Mouse (Mus musculus): ENCODE results near the gene Fam83f. TPM values are rescaled to one million over a fixed set of nuclear protein-coding genes. Genes with fewer than 3 reads are reported as not detected.

Gene Fam83f
- polyA plus RNA-seq, 1 experiment from 2014 or later: 8.4 TPM

- H3K36me3 ChIP-seq: no peaks in the 10 kb centered on the region
- H3K27ac ChIP-seq (replicated peaks): no peak overlapping the region
- no peak overlapping the region for H3K9ac ChIP-seq
- WGBS: 41% methylated on average over 6 of the region's 6 CpGs
- H3K4me3 ChIP-seq (replicated peaks): no peak overlapping the region
- no peaks in the 10 kb centered on the region for H3K27me3 ChIP-seq
- no peak for ATAC-seq (ENCODE audit: insufficient number of reproducible peaks, low FRiP score, low TSS enrichment, low read depth)
- H3K9me3 ChIP-seq (replicated peaks): no peaks in the 10 kb centered on the region
- H3K4me2 ChIP-seq (replicated peaks): no peak overlapping the region
- peaks cover 33% of the 10 kb centered on the region for H3K4me1 ChIP-seq
Measured at GRCm38 (mm10) chr15:80709593-80709992, 37.9 kb downstream of the Fam83f start.

DNA sequence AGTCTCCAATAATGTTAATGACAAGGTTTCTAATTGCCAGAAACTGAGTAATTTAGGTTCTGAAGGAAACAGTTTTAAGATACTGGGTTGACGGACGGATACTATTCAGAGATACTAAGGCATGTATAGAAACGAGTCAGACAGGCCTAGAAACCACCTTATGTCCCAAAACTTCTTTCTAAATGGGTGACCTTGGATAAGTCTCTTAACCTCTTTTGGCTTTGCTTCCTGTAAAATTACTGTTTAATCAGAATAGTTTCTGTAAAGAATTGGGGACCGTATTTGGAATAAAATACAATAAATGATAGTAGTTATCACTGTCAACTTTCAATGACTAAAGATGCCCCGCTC is 38.6 kb downstream of the Fam83f start:
- Histone ChIP-seq H3K9ac (no peak overlapping the region), H3K4me3 (replicated peaks) (peak overlapping the region; percentile 99), H3K4me2 (replicated peaks) (peak overlapping the region; percentile 40), H3K27me3 (no peaks in the 10 kb centered on the region), H3K4me1 (peaks cover 33% of the 10 kb centered on the region), H3K27ac (replicated peaks) (peak overlapping the region; percentile 96), H3K36me3 (no peaks in the 10 kb centered on the region), H3K9me3 (replicated peaks) (no peaks in the 10 kb centered on the region)
- ATAC-seq (ENCODE audit: insufficient number of reproducible peaks, low FRiP score, low TSS enrichment, low read depth): no peak
- WGBS: 14% methylated on average over 5 of the region's 5 CpGs

- Histone ChIP-seq H3K4me2 (replicated peaks) (peak within 1 kb of the TSS; percentile 91), H3K4me3 (replicated peaks) (peak within 1 kb of the TSS; percentile 99), H3K9me3 (replicated peaks) (no peaks in the 10 kb centered on the region), H3K36me3 (no peaks in the 10 kb centered on the region), H3K9ac (peak within 1 kb of the TSS; percentile 87), H3K27me3 (no peaks in the 10 kb centered on the region), H3K27ac (replicated peaks) (peak within 1 kb of the TSS; percentile 96), H3K4me1 (peaks cover 32% of the 10 kb centered on the region)
- ATAC-seq (ENCODE audit: insufficient number of reproducible peaks, low FRiP score, low TSS enrichment, low read depth): peak; percentile 98
- under 1% methylated on average over 39 of the region's 39 CpGs for WGBS
Measured at GRCm38 (mm10) chr15:80710608-80711363, 39.1 kb downstream of the Fam83f start, which contains the start of gene Tnrc6b. TSS of gene Tnrc6b (plus strand) at chr15:80711313.

- Histone ChIP-seq H3K27me3 (no peaks in the 10 kb centered on the region), H3K4me3 (replicated peaks) (peak overlapping the region; percentile 99), H3K4me1 (peaks cover 25% of the 10 kb centered on the region), H3K9ac (peak overlapping the region; percentile 87), H3K36me3 (no peaks in the 10 kb centered on the region), H3K4me2 (replicated peaks) (peak overlapping the region; percentile 91), H3K9me3 (replicated peaks) (no peaks in the 10 kb centered on the region), H3K27ac (replicated peaks) (peak overlapping the region; percentile 92)
- ATAC-seq (ENCODE audit: insufficient number of reproducible peaks, low FRiP score, low TSS enrichment, low read depth): peak; percentile 13; the same call in 1 of the 2 replicates
- WGBS: under 1% methylated on average over 84 of the region's 106 CpGs
Measured at GRCm38 (mm10) chr15:80711401-80712151, 39.9 kb downstream of the Fam83f start.

- ATAC-seq (ENCODE audit: insufficient number of reproducible peaks, low FRiP score, low TSS enrichment, low read depth): no peak
Measured at GRCm38 (mm10) chr15:80714299-80714698, 42.7 kb downstream of the Fam83f start.

GRCm38 (mm10) chr15:80716631-80717135 is 45.0 kb downstream of the Fam83f start:
- Histone ChIP-seq H3K9ac (no peak overlapping the region), H3K36me3 (no peaks in the 10 kb centered on the region), H3K4me2 (replicated peaks) (no peak overlapping the region), H3K27me3 (no peaks in the 10 kb centered on the region), H3K4me3 (replicated peaks) (no peak overlapping the region), H3K27ac (replicated peaks) (no peak overlapping the region), H3K4me1 (0 out of 2 replicates have a peak, but pooled peaks cover 12% of the 10 kb centered on the region), H3K9me3 (replicated peaks) (no peaks in the 10 kb centered on the region)
- 83% methylated on average over 8 of the region's 8 CpGs for WGBS
- no peak for ATAC-seq (ENCODE audit: insufficient number of reproducible peaks, low FRiP score, low TSS enrichment, low read depth)

More at GRCm38 (mm10) chr15:80714299-80714698, 42.7 kb downstream of the Fam83f start:
- peaks cover 16% of the 10 kb centered on the region; the same call in 1 of the 2 replicates for H3K4me1 ChIP-seq
- H3K9ac ChIP-seq: no peak overlapping the region
- no peak overlapping the region for H3K4me3 ChIP-seq (replicated peaks)
- no peaks in the 10 kb centered on the region for H3K36me3 ChIP-seq
- no peak overlapping the region for H3K4me2 ChIP-seq (replicated peaks)
- no peak overlapping the region for H3K27ac ChIP-seq (replicated peaks)
- H3K27me3 ChIP-seq: no peaks in the 10 kb centered on the region
- H3K9me3 ChIP-seq (replicated peaks): no peaks in the 10 kb centered on the region
- WGBS: 78% methylated on average over 4 of the region's 4 CpGs

DNA sequence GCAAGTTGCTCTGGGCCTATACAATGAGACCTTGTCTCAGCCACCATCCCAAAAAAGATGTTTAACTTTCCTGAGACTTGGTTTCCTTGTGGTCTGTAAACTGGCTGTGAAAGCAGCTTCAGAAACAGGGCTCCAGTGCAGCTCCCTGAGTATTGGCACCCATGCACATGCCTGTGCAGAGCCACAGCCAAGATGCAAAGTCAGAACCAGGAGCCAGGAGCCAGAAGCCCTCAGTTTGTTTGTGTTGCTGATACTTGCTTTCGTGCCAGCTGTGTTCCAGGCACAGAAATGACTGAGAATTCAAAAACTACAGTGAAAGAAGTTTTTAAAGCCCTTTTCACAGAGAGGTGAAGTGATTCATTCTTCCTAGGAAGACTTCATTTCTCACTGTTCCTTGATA is 45.8 kb downstream of the Fam83f start:
- Histone ChIP-seq H3K4me1 (0 out of 2 replicates have a peak, but pooled peaks cover 7% of the 10 kb centered on the region), H3K36me3 (no peaks in the 10 kb centered on the region), H3K9ac (no peak overlapping the region), H3K4me2 (replicated peaks) (no peak overlapping the region), H3K9me3 (replicated peaks) (no peaks in the 10 kb centered on the region), H3K27ac (replicated peaks) (no peak overlapping the region), H3K27me3 (no peaks in the 10 kb centered on the region), H3K4me3 (replicated peaks) (no peak overlapping the region)
- WGBS: 43% methylated on average over 1 of the region's 1 CpGs
- ATAC-seq (ENCODE audit: insufficient number of reproducible peaks, low FRiP score, low TSS enrichment, low read depth): no peak

GRCm38 (mm10) chr15:80720249-80720648 is 48.6 kb downstream of the Fam83f start:
- Histone ChIP-seq H3K9ac (no peak overlapping the region), H3K27me3 (no peaks in the 10 kb centered on the region), H3K27ac (replicated peaks) (no peak overlapping the region), H3K4me2 (replicated peaks) (no peak overlapping the region), H3K4me3 (replicated peaks) (no peak overlapping the region), H3K9me3 (replicated peaks) (no peaks in the 10 kb centered on the region), H3K4me1 (0 out of 2 replicates have a peak, but pooled peaks cover 4% of the 10 kb centered on the region), H3K36me3 (no peaks in the 10 kb centered on the region)
- no peak for ATAC-seq (ENCODE audit: insufficient number of reproducible peaks, low FRiP score, low TSS enrichment, low read depth)
- WGBS: 60% methylated on average over 5 of the region's 5 CpGs

- WGBS: 79% methylated on average over 6 of the region's 6 CpGs
- no peak overlapping the region for H3K4me3 ChIP-seq (replicated peaks)
- no peak overlapping the region for H3K4me2 ChIP-seq (replicated peaks)
- H3K4me1 ChIP-seq: 0 out of 2 replicates have a peak, but pooled peaks cover under 1% of the 10 kb centered on the region
- no peaks in the 10 kb centered on the region for H3K36me3 ChIP-seq
- no peak for ATAC-seq (ENCODE audit: insufficient number of reproducible peaks, low FRiP score, low TSS enrichment, low read depth)
- no peak overlapping the region for H3K27ac ChIP-seq (replicated peaks)
- H3K9me3 ChIP-seq (replicated peaks): no peaks in the 10 kb centered on the region
- no peaks in the 10 kb centered on the region for H3K27me3 ChIP-seq
- no peak overlapping the region for H3K9ac ChIP-seq
Measured at GRCm38 (mm10) chr15:80721861-80722260, 50.2 kb downstream of the Fam83f start.

DNA sequence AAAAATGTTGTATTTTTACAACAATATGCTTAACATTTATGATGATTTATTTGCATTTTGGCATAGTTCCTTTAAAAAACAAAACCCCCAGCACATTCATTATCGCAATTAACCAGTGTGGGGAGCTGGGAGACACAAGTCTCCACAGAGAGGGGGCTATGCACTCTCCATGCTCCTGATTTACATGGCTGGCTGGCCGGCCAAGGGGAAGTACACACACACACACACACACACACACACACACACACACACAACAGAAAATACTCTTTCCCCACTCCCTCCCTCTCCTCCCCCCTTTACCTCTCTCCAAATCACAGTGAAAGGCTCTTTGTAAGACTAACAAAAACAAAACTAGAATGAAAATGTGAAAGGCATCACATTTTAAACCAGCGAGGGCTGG is 50.7 kb downstream of the Fam83f start:
- no peaks in the 10 kb centered on the region for H3K9me3 ChIP-seq (replicated peaks)
- WGBS: 45% methylated on average over 3 of the region's 3 CpGs
- no peaks in the 10 kb centered on the region for H3K27me3 ChIP-seq
- no peaks in the 10 kb centered on the region for H3K4me1 ChIP-seq
- no peak overlapping the region for H3K9ac ChIP-seq
- H3K27ac ChIP-seq (replicated peaks): no peak overlapping the region
- no peak overlapping the region for H3K4me3 ChIP-seq (replicated peaks)
- ATAC-seq (ENCODE audit: insufficient number of reproducible peaks, low FRiP score, low TSS enrichment, low read depth): no peak
- H3K4me2 ChIP-seq (replicated peaks): no peak overlapping the region
- H3K36me3 ChIP-seq: no peaks in the 10 kb centered on the region

DNA sequence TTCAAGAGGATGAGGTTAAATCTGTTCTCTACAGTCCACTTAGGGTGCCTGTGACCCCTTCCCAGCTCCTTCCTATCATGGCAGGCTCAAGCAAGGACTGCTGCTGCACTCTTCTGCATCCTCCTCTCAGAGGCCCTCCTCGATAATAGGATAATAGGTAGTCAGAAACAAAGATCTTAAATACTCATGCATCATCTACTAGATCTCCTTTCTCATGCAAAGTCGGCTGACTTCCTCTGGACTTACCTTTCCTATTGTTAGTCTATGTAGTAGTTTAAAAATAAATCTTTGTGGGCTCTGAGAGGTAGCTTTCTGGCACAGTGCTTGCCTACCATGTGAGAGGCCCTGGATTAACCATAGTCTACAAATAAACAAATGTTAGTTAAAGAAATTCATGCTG is 57.8 kb downstream of the Fam83f start:
- H3K27ac ChIP-seq (replicated peaks): no peak overlapping the region
- no peak overlapping the region for H3K4me3 ChIP-seq (replicated peaks)
- H3K9me3 ChIP-seq (replicated peaks): no peaks in the 10 kb centered on the region
- H3K4me2 ChIP-seq (replicated peaks): no peak overlapping the region
- H3K27me3 ChIP-seq: no peaks in the 10 kb centered on the region
- H3K9ac ChIP-seq: no peak overlapping the region
- H3K36me3 ChIP-seq: no peaks in the 10 kb centered on the region
- WGBS: 72% methylated on average over 2 of the region's 2 CpGs
- ATAC-seq (ENCODE audit: insufficient number of reproducible peaks, low FRiP score, low TSS enrichment, low read depth): no peak
- no peaks in the 10 kb centered on the region for H3K4me1 ChIP-seq
